ENCODE assay signal across 11 mouse cellular contexts in genomic region chr8:104103462-104103861, GRCm38 (mm10). TPM values are rescaled to one million over a fixed set of nuclear protein-coding genes. Genes with fewer than 3 reads are reported as not detected.
A peak's percentile ranks its signal among the peaks of the same experiment; 100 is the strongest.
DNase-seq lines count a peak whose midpoint lies in the region; ATAC-seq lines count a peak whose summit lies in the region.
"Had no signal": no experiment of that assay in that cellular context is flagged by ENCODE, and none has a peak within 500 bp of the region (broad histone marks: within the 10 kb centered on the region; RNA-seq: fewer than 3 reads in every experiment).

No protein-coding gene starts in this region.

- WGBS in kidney, embryonic 14.5 days: 62% methylated on average over 7 of the region's 7 CpGs
- WGBS in embryonic facial prominence, embryonic 15.5 days: 54% methylated on average over 7 of the region's 7 CpGs
- WGBS in lung, embryonic 16.5 days: 34% methylated on average over 7 of the region's 7 CpGs

- DNase-seq in kidney, adult 11 months: no peak
- DNase-seq in heart, postnatal 4 days: peak; percentile 22
- no peak for DNase-seq in urinary bladder, postnatal 36 days (ENCODE audit: low spot score in 2 of 2)
- DNase-seq in right cerebral cortex, postnatal 4 days: no peak
- no peak for DNase-seq in B cell, adult 2 months
- DNase-seq: cerebellum, postnatal 14 days; spleen, adult 18-20 months had no signal

- no peaks in the 10 kb centered on the region for H3K27me3 ChIP-seq in kidney, embryonic 14.5 days (ENCODE audit: control insufficient read depth, insufficient read depth, low read length)
- H3K27me3 ChIP-seq in embryonic facial prominence, embryonic 15.5 days: no peaks in the 10 kb centered on the region
- no peaks in the 10 kb centered on the region for H3K27me3 ChIP-seq in lung, embryonic 16.5 days (ENCODE audit: control insufficient read depth, insufficient read depth, low read depth, low read length)

- H3K27ac ChIP-seq in kidney, embryonic 14.5 days (ENCODE audit: low read depth, low read length): no peak overlapping the region
- no peak overlapping the region for H3K27ac ChIP-seq in embryonic facial prominence, embryonic 15.5 days (replicated peaks)
- H3K27ac ChIP-seq in lung, embryonic 16.5 days (ENCODE audit: low read length): peak overlapping the region; percentile 34
- H3K27ac ChIP-seq: macrophage had no signal

- H3K9me3 ChIP-seq in kidney, embryonic 14.5 days (ENCODE audit: control insufficient read depth, low read length): no peaks in the 10 kb centered on the region
- no peaks in the 10 kb centered on the region for H3K9me3 ChIP-seq in embryonic facial prominence, embryonic 15.5 days (replicated peaks)
- H3K9me3 ChIP-seq in lung, embryonic 16.5 days (ENCODE audit: control insufficient read depth, low read length): no peaks in the 10 kb centered on the region

- peak overlapping the region; percentile 27; the same call in 1 of the 2 replicates for H3K4me3 ChIP-seq in kidney, embryonic 14.5 days (ENCODE audit: low read length)
- H3K4me3 ChIP-seq in embryonic facial prominence, embryonic 15.5 days (replicated peaks): peak overlapping the region; percentile 10
- peak overlapping the region; percentile 43 for H3K4me3 ChIP-seq in lung, embryonic 16.5 days (ENCODE audit: low read length)

- H3K36me3 ChIP-seq in kidney, embryonic 14.5 days (ENCODE audit: control insufficient read depth, insufficient read depth, low read length): no peaks in the 10 kb centered on the region
- no peaks in the 10 kb centered on the region for H3K36me3 ChIP-seq in embryonic facial prominence, embryonic 15.5 days
- no peaks in the 10 kb centered on the region for H3K36me3 ChIP-seq in lung, embryonic 16.5 days (ENCODE audit: control insufficient read depth, insufficient read depth, low read length)

- no peak for ATAC-seq in kidney, embryonic 14.5 days (ENCODE audit: low FRiP score, low TSS enrichment)
- no peak for ATAC-seq in embryonic facial prominence, embryonic 15.5 days (ENCODE audit: insufficient number of reproducible peaks, low FRiP score, low TSS enrichment, low read depth)
- ATAC-seq in lung, embryonic 16.5 days (ENCODE audit: low read depth): no peak

- peak overlapping the region; percentile 44; the same call in 1 of the 2 replicates for H3K9ac ChIP-seq in kidney, embryonic 14.5 days (ENCODE audit: low read depth, low read length)
- no peak overlapping the region for H3K9ac ChIP-seq in embryonic facial prominence, embryonic 15.5 days
- peak overlapping the region; percentile 66 for H3K9ac ChIP-seq in lung, embryonic 16.5 days (ENCODE audit: low read length)

- no peaks in the 10 kb centered on the region; the same call in 1 of the 2 replicates for H3K4me1 ChIP-seq in kidney, embryonic 14.5 days (ENCODE audit: control insufficient read depth, insufficient read depth, low read length)
- 0 out of 2 replicates have a peak, but pooled peaks cover 2% of the 10 kb centered on the region for H3K4me1 ChIP-seq in embryonic facial prominence, embryonic 15.5 days
- peaks cover 21% of the 10 kb centered on the region for H3K4me1 ChIP-seq in lung, embryonic 16.5 days (replicated peaks; ENCODE audit: control insufficient read depth, insufficient read depth, low read length)

- H3K4me2 ChIP-seq in kidney, embryonic 14.5 days (replicated peaks; ENCODE audit: low read depth, low read length): peak overlapping the region; percentile 19; the same call in 1 of the 2 replicates
- H3K4me2 ChIP-seq in embryonic facial prominence, embryonic 15.5 days (replicated peaks): no peak overlapping the region
- peak overlapping the region; percentile 48 for H3K4me2 ChIP-seq in lung, embryonic 16.5 days (ENCODE audit: low read depth, low read length)

RNA-seq across cellular contexts. Expression of gene Cdh5, which starts 2.0 kb away (rescaled TPM):
- polyA plus RNA-seq in kidney, embryonic 14.5 days (2014; fragmentation: Nextera tagmentation; extraction: Ambion mirVana): 31.8 and 36.8 TPM in 2 replicates
- polyA plus RNA-seq in embryonic facial prominence, embryonic 15.5 days (2015; fragmentation: Nextera tagmentation; extraction: Ambion mirVana): 32.7 and 33.3 TPM in 2 replicates
- total RNA-seq in heart, postnatal 4 days (2021): 100 to 1,000 TPM; 260 to 270 TPM
- 77.5 and 84.0 TPM in 2 replicates for polyA plus RNA-seq in lung, embryonic 16.5 days (2015; fragmentation: Nextera tagmentation; extraction: Ambion mirVana)
